Mouse (Mus musculus): ENCODE results near the gene Man1a.

- TF ChIP-seq CTCF (IDR thresholded peaks at IDR 0.05; ENCODE audit: insufficient read depth, low read length) (no peak), POLR2A (IDR thresholded peaks at IDR 0.05; ENCODE audit: borderline replicate concordance, extremely low read depth, low read depth, low read length) (no peak)
Measured at GRCm38 (mm10) chr10:54069412-54069811, 7.0 kb downstream of the Man1a start.

Measured in lung, adult 2 months (tissue).